Mouse (Mus musculus) lung, postnatal 0 days (tissue): ENCODE results near the gene Arl10.

Experiments
- CTCF ChIP-seq: IDR thresholded peaks from 2 replicates; pipeline ENCODE4 v1.5.1; 2016; ENCODE audit warnings: antibody characterized with exemption, mild to moderate bottlenecking
- EP300 ChIP-seq: IDR thresholded peaks from 2 replicates; pipeline ENCODE4 v1.6.1; 2016; ENCODE audit warnings: antibody characterized with exemption, mild to moderate bottlenecking, control low read depth

GRCm38 (mm10) chr13:54556796-54557195, 18.0 kb upstream of the Arl10 start:
- no peak for TF ChIP-seq CTCF
- no peak for TF ChIP-seq EP300
